Mouse (Mus musculus): Measurements from ENCODE around the gene Hgd.

- TF ChIP-seq CTCF (IDR thresholded peaks at IDR 0.05; ENCODE audit: extremely low read depth, insufficient read length, insufficient replicate concordance, low read depth, low read length) (no peak), POLR2A (IDR thresholded peaks at IDR 0.05; ENCODE audit: low read depth, low read length) (no peak)
Measured at GRCm38 (mm10) chr16:37677586-37677985, 97.6 kb downstream of the Hgd start.

All from small intestine, adult 2 months (tissue).